Mouse (Mus musculus): ENCODE measurements at regions not wholly inside any gene's neighbourhood (a gene's known extent, or its start where the extent isn't known, plus 50 kb on each side); places are given as distances from the start of the nearest gene placed in this dataset.

- no peak for TF ChIP-seq CTCF (IDR thresholded peaks at IDR 0.05; ENCODE audit: borderline replicate concordance, extremely low read depth, insufficient read depth, insufficient read length)
- TF ChIP-seq POLR2A (IDR thresholded peaks at IDR 0.05; ENCODE audit: borderline replicate concordance, extremely low read depth, insufficient read depth, insufficient read length, poor library complexity, severe bottlenecking) = no peak
- DNase-seq (ENCODE audit: low read depth) = no peak
Measured at GRCm38 (mm10) chr13:117088629-117089028, 63.3 kb upstream of the Parp8 start.

- no peak for TF ChIP-seq POLR2A (IDR thresholded peaks at IDR 0.05; ENCODE audit: borderline replicate concordance, extremely low read depth, insufficient read depth, insufficient read length, poor library complexity, severe bottlenecking)
- no peak for TF ChIP-seq CTCF (IDR thresholded peaks at IDR 0.05; ENCODE audit: borderline replicate concordance, extremely low read depth, insufficient read depth, insufficient read length)
- DNase-seq (ENCODE audit: low read depth) = no peak
Measured at GRCm38 (mm10) chr13:117082758-117083157, 57.4 kb upstream of the Parp8 start.

- DNase-seq (ENCODE audit: low read depth) = no peak
- TF ChIP-seq CTCF (IDR thresholded peaks at IDR 0.05; ENCODE audit: borderline replicate concordance, extremely low read depth, insufficient read depth, insufficient read length) (no peak), POLR2A (IDR thresholded peaks at IDR 0.05; ENCODE audit: borderline replicate concordance, extremely low read depth, insufficient read depth, insufficient read length, poor library complexity, severe bottlenecking) (no peak)
Measured at GRCm38 (mm10) chr13:117079316-117079715, 54.0 kb upstream of the Parp8 start.
